Mouse (Mus musculus): ENCODE data around the gene Pttg1. TPM values are rescaled to one million over a fixed set of nuclear protein-coding genes. Genes with fewer than 3 reads are reported as not detected.

Gene Pttg1
- total and polyA plus RNA-seq, 3 experiments: 153 to 276 (median 258) TPM

GRCm38 (mm10) chr11:43425166-43425709 is 813 bp downstream of the Pttg1 start:
- H3K79me2 ChIP-seq (replicated peaks; ENCODE audit: control insufficient read depth, extremely low read depth, insufficient read depth, poor library complexity, severe bottlenecking): peaks cover 12% of the 10 kb centered on the region; the same call in 1 of the 2 replicates
- TF ChIP-seq MAZ (IDR thresholded peaks at IDR 0.05; ENCODE audit: low read depth, low read length) (no peak), USF1 (IDR thresholded peaks at IDR 0.05; ENCODE audit: low read depth, low read length) (peak; percentile 51), ETS1 (conservative IDR thresholded peaks at IDR 0.05; ENCODE audit: low read depth, low read length) (no peak), MXI1 (IDR thresholded peaks at IDR 0.05; ENCODE audit: low read depth, low read length) (no peak), USF2 (conservative IDR thresholded peaks at IDR 0.05; ENCODE audit: low read depth, low read length) (peak; percentile 38), HCFC1 (IDR thresholded peaks at IDR 0.05; ENCODE audit: low read depth, low read length) (no peak), MAX (IDR thresholded peaks at IDR 0.05; ENCODE audit: low read length) (0 out of 2 replicates have a peak, but pooled peaks have one; percentile 23), ZC3H11A (IDR thresholded peaks at IDR 0.05; ENCODE audit: low read depth, low read length) (no peak)
- in situ Hi-C loops (cut with MboI; ENCODE audit: low pct_ligation_motif_present, low pct_unique_long_range_greater_than_20kb, low sequenced_read_pairs): no loop called here
- peaks cover 15 to 31% of the 10 kb centered on the region in 2 experiments for H3K4me1 ChIP-seq (ENCODE audit: control insufficient read depth in 1 of 2, insufficient read depth in 2 of 2)
- peak; percentile 29 for DNase-seq (ENCODE audit: extremely low read depth)
- no peak overlapping the region for H3K27ac ChIP-seq (ENCODE audit: insufficient read depth, low read depth)
- peak overlapping the region; percentile 89 for H3K4me2 ChIP-seq (ENCODE audit: insufficient read depth, low read depth, poor library complexity, severe bottlenecking)
- no peaks in the 10 kb centered on the region for H3K9me3 ChIP-seq (replicated peaks; ENCODE audit: low read length)
- no peaks in the 10 kb centered on the region for H3K27me3 ChIP-seq (replicated peaks)
- peak overlapping the region; percentile 59 to 88 (median 70) for H3K4me3 ChIP-seq (replicated peaks in 1 of 3; ENCODE audit: low read depth in 2 of 3, low read length in 2 of 3, poor library complexity in 1 of 3)
- dilution Hi-C loops (cut with MboI; ENCODE audit: extremely low pct_ligation_motif_present, extremely low pct_unique_long_range_greater_than_20kb, low sequenced_read_pairs): no loop called here
- peaks cover 31 to 41% of the 10 kb centered on the region in 2 experiments for H3K36me3 ChIP-seq (replicated peaks in 1 of 2; ENCODE audit: control insufficient read depth in 1 of 2, insufficient read depth in 1 of 2, low read length in 1 of 2)
- peak overlapping the region; percentile 83 for H3K9ac ChIP-seq (ENCODE audit: insufficient read depth, low read depth)

- Histone ChIP-seq H3K9ac (ENCODE audit: insufficient read depth, low read depth) (no peak overlapping the region), H3K27me3 (replicated peaks) (no peaks in the 10 kb centered on the region), H3K36me3 (replicated peaks in 1 of 2; ENCODE audit: control insufficient read depth in 1 of 2, insufficient read depth in 1 of 2, low read length in 1 of 2) (peaks cover 32 to 48% of the 10 kb centered on the region in 2 experiments), H3K4me1 (ENCODE audit: control insufficient read depth in 1 of 2, insufficient read depth in 2 of 2) (peaks cover 15 to 31% of the 10 kb centered on the region in 2 experiments), H3K27ac (ENCODE audit: insufficient read depth, low read depth) (no peak overlapping the region), H3K4me2 (ENCODE audit: insufficient read depth, low read depth, poor library complexity, severe bottlenecking) (peak overlapping the region; percentile 89), H3K79me2 (replicated peaks; ENCODE audit: control insufficient read depth, extremely low read depth, insufficient read depth, poor library complexity, severe bottlenecking) (peaks cover 12% of the 10 kb centered on the region; the same call in 1 of the 2 replicates), H3K4me3 (replicated peaks in 1 of 3; ENCODE audit: low read depth in 2 of 3, low read length in 2 of 3, poor library complexity in 1 of 3) (no peak overlapping the region), H3K9me3 (replicated peaks; ENCODE audit: low read length) (no peaks in the 10 kb centered on the region)
- dilution Hi-C loops (cut with MboI; ENCODE audit: extremely low pct_ligation_motif_present, extremely low pct_unique_long_range_greater_than_20kb, low sequenced_read_pairs) (no loop called here), in situ Hi-C loops (cut with MboI; ENCODE audit: low pct_ligation_motif_present, low pct_unique_long_range_greater_than_20kb, low sequenced_read_pairs) (no loop called here)
- TF ChIP-seq RAD21 (IDR thresholded peaks at IDR 0.05; ENCODE audit: low read depth, low read length) (peak; percentile 60), CTCF (conservative IDR thresholded peaks at IDR 0.05 in 1 of 2, IDR thresholded peaks at IDR 0.05 in 1 of 2; ENCODE audit: low read depth in 2 of 2, low read length in 2 of 2) (peak; percentile 64 to 95), SIN3A (IDR thresholded peaks at IDR 0.05; ENCODE audit: low read length) (no peak), E2F4 (IDR thresholded peaks at IDR 0.05; ENCODE audit: insufficient replicate concordance, low read depth, low read length) (no peak), BHLHE40 (IDR thresholded peaks at IDR 0.05; ENCODE audit: low read depth, low read length) (no peak), SMC3 (IDR thresholded peaks at IDR 0.05; ENCODE audit: low read depth, low read length) (peak; percentile 16; the same call in 1 of the 2 replicates), MYC (IDR thresholded peaks at IDR 0.05; ENCODE audit: low read depth, low read length) (no peak), USF1 (IDR thresholded peaks at IDR 0.05; ENCODE audit: low read depth, low read length) (no peak), KAT2A (IDR thresholded peaks at IDR 0.05; ENCODE audit: insufficient replicate concordance, low read length) (no peak), POLR2A (IDR thresholded peaks at IDR 0.05; ENCODE audit: low read depth, low read length) (no peak)
- DNase-seq (ENCODE audit: extremely low read depth): peak; percentile 45
Observed at GRCm38 (mm10) chr11:43424386-43424785, 1.7 kb downstream of the Pttg1 start.
